Mouse (Mus musculus): ENCODE measurements around the gene Vasn.

The Vasn gene

DNA sequence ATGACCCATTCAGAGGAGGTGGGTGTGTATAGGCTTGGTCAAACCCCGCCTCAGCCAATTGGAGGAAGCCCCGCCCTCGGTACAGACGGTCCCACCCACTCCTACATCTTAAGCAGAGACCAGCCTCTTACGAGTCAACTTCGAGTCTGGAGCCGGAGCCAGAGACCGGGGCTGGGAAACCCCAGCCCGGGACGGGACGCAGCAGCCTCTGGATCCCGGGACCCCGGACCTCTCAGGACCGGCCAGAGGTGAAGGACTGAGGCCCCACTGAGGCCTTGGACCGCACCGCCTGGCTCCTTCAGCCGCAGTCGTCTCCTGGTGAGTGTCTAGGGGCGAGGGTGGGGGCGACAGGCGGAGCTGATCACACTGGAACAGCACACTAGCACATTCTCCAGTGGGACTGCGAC lies at the start of gene Vasn, which contains the start of gene Dnaja3:
Gene Vasn (plus strand): TSS at position 111 of the 407 bp plus-strand sequence.
Gene Dnaja3 (plus strand): TSS at position 159 of the 407 bp plus-strand sequence.
- DNase-seq (ENCODE audit: extremely low spot score, low read depth, low spot score), result no peak

GRCm38 (mm10) chr16:4590236-4590635 lies 49.5 kb upstream of the Vasn start:
- no peak for DNase-seq (ENCODE audit: extremely low spot score, low read depth, low spot score)

DNA sequence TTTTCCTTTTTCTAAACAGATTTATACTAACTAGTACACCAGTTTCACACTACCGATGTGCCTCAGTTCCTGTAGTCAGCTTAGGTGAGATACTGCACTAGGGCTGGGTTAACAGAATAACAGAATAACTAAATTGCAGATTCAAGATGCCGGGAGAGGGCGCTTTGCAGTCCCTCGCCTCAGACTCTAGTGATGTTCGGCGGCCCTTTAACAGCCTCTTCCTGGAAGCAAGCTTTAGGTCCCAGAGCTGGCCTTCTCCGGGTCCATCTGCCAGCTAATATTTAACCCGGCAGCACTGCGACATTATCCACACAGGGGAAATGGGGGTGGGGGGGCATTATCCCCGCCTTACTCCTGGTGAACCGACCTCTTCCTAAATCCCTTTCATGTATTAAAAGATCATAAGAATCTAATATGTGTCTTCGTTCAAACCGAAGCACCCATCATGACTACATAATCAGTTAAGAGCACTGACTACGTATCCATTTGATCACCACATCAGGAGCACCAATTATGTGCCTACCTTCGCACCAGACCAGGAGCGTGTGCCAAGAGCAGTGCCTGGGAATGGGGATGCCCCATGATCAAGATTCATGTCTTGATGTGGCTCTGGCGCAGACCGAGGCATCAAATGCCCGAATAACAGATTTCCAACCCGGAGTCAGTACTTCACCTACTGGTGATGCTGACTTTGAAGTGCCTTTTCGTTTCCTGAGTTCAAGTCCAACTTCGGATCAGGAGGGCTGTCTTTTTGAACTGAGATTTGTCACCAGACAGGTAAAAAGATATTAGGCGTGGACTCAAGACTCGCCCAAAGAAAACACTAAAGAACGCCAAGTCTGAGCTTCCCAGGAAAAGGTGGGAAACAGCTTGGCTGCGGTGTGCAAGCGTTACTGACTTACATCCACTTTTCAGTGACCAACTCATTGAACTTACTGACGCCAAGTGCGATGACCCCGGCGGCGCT lies 46.5 kb upstream of the Vasn start:
- DNase-seq (ENCODE audit: extremely low spot score, low read depth, low spot score), result no peak

- DNase-seq (ENCODE audit: extremely low spot score, low read depth, low spot score), result no peak
These were observed 45.5 kb upstream of the Vasn start, which contains the start of gene Glis2 for GRCm38 (mm10) chr16:4593971-4594813. Gene Glis2 (plus strand): TSS chr16:4594713.

- no peak for DNase-seq (ENCODE audit: extremely low spot score, low read depth, low spot score)
These were observed 44.8 kb upstream of the Vasn start for GRCm38 (mm10) chr16:4594814-4595526.

DNA sequence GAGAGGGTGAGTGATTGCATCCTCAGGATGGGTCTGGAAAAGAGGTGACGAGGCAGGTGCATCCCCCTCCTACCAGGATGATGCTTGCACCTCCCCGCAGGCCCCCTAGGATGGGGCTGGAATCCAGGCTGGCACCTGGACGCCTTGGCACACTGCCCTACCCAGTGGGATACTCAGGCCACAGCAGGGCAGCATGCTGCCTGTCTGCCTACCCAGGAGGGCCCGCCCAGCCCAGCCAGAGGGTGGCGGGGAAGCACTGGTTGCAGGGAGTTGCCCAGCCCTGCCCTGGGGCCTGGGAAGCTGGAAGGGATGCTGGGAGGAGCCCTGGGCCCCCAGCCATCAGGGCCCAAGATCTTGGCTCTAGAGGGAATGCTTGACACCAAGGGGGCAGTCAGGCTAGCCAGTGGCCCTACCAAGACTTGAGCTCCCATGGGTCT lies 44.2 kb upstream of the Vasn start:
- no peak for DNase-seq (ENCODE audit: extremely low spot score, low read depth, low spot score)

- no peak for DNase-seq (ENCODE audit: extremely low spot score, low read depth, low spot score)
These were observed 43.5 kb upstream of the Vasn start for GRCm38 (mm10) chr16:4596141-4596728.

- no peak for DNase-seq (ENCODE audit: extremely low spot score, low read depth, low spot score)
These were observed 42.9 kb upstream of the Vasn start for GRCm38 (mm10) chr16:4596836-4597235.

- DNase-seq (ENCODE audit: extremely low spot score, low read depth, low spot score), result no peak
These were observed 42.4 kb upstream of the Vasn start for GRCm38 (mm10) chr16:4597296-4597695.

DNA sequence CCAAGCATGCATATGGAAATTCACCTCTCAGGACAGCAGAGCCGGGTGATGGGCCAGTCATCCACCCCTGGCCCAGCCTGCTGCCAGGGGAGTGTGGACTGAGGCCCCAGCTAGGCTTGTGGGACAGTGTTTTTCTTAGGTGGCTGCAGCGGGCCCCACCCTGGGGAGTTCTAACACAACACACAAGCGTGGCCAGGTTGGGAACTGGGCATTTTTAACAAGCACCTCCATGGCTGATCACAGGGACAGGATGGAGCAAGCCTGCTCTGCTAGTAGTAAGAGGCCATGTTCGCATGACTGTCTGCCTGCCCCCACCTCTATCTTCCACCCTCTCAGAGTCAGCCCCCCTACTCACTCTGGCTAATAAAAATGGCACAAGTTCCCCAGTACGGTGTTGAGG lies 41.7 kb upstream of the Vasn start:
- DNase-seq (ENCODE audit: extremely low spot score, low read depth, low spot score), result no peak

GRCm38 (mm10) chr16:4598891-4599543 lies 40.7 kb upstream of the Vasn start:
- no peak for DNase-seq (ENCODE audit: extremely low spot score, low read depth, low spot score)

- DNase-seq (ENCODE audit: extremely low spot score, low read depth, low spot score), result no peak
These were observed 40.1 kb upstream of the Vasn start for GRCm38 (mm10) chr16:4599616-4600015.

DNA sequence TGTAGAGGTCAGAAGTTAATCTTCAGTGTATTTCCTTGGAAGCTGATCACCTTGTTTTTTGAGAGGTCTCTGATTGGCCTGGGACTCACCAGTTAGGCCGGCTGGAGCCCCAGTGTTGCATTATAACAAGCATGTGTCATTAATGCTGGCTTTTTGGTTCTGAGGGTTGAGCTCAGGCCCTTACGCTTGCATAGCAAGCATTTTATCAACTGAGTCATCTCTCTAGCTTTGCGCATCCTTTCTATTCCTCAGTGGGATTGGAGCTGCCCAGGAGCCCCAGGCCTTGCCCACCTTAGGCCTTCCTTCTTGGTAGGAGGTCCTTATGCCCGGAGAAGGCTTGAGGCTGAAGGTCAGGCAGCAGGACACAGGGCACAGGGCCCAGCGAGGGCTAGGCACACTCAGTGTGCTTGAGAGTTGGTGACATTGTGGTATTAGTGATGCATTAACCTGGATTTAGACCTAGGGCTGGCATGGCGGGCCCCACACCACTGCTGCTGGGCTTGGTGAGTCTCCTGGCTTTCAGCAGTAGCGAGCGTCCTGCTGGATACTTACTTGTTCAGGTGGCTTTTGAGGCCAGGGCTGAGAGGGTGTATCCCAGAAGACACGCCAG lies 38.9 kb upstream of the Vasn start:
- DNase-seq (ENCODE audit: extremely low spot score, low read depth, low spot score), result no peak

DNA sequence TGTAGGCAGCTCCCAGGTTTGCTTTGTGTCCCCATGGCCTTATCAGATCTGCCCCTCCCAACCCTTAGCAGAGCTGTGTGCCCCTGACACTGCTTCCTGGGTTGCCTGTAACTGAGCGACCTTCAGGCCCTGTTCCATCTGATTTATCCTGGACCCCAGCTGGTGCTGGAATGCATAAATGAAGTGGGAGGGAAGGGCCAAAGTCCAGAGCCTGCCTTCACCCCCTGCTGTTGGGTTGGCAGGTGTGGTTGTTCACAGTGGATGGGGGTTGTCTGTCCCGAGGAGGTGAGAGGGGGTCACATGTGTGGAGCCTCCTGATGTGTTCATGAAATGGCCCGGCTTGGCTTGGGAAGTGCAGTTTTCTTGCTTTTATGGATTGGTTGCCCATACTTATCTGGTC lies 37.6 kb upstream of the Vasn start:
- DNase-seq (ENCODE audit: extremely low spot score, low read depth, low spot score), result no peak

GRCm38 (mm10) chr16:4602766-4603452 lies 36.8 kb upstream of the Vasn start:
- no peak for DNase-seq (ENCODE audit: extremely low spot score, low read depth, low spot score)

- DNase-seq (ENCODE audit: extremely low spot score, low read depth, low spot score), result no peak
These were observed 36.3 kb upstream of the Vasn start for GRCm38 (mm10) chr16:4603453-4603837.

DNA sequence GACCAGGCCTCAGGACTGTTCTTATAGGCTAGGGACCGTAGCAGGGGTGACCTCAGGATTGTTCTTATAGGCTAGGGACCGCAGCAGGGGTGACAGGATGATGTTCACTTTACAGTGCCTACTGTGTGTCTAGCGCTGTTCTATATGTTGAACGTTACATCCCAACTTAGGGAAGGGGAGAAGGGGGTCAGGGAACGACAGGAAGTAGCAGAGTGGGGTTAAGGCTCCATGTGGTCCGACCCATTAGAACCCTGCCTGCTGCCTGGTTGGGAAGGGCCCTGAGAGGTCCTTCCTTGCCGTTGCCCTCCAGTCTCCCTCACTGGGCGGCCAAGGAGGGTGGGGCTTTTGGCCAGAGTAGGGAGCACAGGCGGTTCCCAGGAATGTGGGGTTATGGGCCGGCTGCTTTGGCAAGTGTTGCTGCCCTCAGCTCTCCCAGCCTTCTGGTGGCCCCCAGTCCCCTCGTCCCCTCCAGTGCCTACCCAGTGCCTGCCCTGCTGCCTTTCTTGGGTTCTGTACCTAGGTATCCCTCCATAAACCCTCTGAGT lies 35.4 kb upstream of the Vasn start:
- DNase-seq (ENCODE audit: extremely low spot score, low read depth, low spot score), result no peak

DNA sequence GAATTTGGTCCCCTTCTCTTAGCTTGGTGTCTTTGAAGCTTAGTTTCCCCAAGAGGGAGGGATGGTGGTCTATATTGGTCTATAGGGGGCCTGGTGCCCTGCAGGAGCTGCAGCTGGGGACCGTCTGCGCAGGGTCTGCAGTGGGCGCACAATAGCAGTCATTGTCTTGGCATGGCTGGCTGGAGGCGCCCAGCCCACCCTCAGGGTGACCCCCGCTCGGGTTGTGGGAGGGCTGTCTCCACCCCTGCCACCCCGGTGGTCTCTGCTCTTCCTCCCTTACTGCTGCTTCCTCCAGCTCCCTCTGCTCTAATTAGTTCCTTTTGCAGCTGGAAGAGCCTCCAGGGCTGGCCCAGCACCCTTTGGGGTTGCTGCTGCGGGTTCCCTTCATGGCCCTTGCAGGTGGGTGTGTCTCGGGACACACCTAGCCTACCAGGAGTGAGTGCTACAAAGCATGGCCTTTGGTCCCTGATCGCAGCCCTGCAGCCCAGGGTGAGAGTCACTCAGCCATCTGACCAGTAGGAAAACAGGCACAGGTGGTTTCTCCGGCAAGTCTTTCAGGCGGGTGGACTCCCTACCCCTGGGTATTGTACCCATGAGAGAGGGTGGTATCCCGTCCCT lies 34.1 kb upstream of the Vasn start:
- no peak for DNase-seq (ENCODE audit: extremely low spot score, low read depth, low spot score)

Measured in hindlimb bud, embryonic 11.5 days (tissue).